Mouse (Mus musculus): Measurements from ENCODE around the gene Musk. TPM values are rescaled to one million over a fixed set of nuclear protein-coding genes. Genes with fewer than 3 reads are reported as not detected.
A peak's percentile ranks its signal among the peaks of the same experiment; 100 is the strongest.
"Not testable (repeated sequence)": the region's sequence is repeated elsewhere in the genome, so short reads cannot be mapped to it uniquely, and the experiment has no call there.

Musk gene
- 0.96 and 1.0 TPM in 2 replicates for polyA plus RNA-seq (2012; rRNA removed)

- no peak for DNase-seq (ENCODE audit: low read depth)
Observed at GRCm38 (mm10) chr4:58285687-58286086, at the start of gene Musk. Gene Musk (plus strand): TSS chr4:58285960.

GRCm38 (mm10) chr4:58240416-58240815, 45.3 kb upstream of the Musk start:
- DNase-seq (ENCODE audit: low read depth), result no peak

GRCm38 (mm10) chr4:58245544-58245943, 40.2 kb upstream of the Musk start:
- no peak for DNase-seq (ENCODE audit: low read depth)

- DNase-seq (ENCODE audit: low read depth), result no peak
Observed at GRCm38 (mm10) chr4:58252381-58252780, 33.4 kb upstream of the Musk start.

GRCm38 (mm10) chr4:58253410-58253809, 32.4 kb upstream of the Musk start:
- DNase-seq (ENCODE audit: low read depth), result no peak

- DNase-seq (ENCODE audit: low read depth), result not testable (repeated sequence)
Observed at GRCm38 (mm10) chr4:58260767-58261166, 25.0 kb upstream of the Musk start.

- DNase-seq (ENCODE audit: low read depth), result no peak
Observed at GRCm38 (mm10) chr4:58266294-58266693, 19.5 kb upstream of the Musk start.

- no peak for DNase-seq (ENCODE audit: low read depth)
Observed at GRCm38 (mm10) chr4:58268897-58269542, 16.7 kb upstream of the Musk start.

- DNase-seq (ENCODE audit: low read depth), result no peak
Observed at GRCm38 (mm10) chr4:58269961-58270360, 15.8 kb upstream of the Musk start.

- DNase-seq (ENCODE audit: low read depth), result no peak
Observed at GRCm38 (mm10) chr4:58270956-58271355, 14.8 kb upstream of the Musk start.

GRCm38 (mm10) chr4:58271504-58272162, 14.1 kb upstream of the Musk start:
- no peak for DNase-seq (ENCODE audit: low read depth)

- no peak for DNase-seq (ENCODE audit: low read depth)
Observed at GRCm38 (mm10) chr4:58275261-58275895, 10.4 kb upstream of the Musk start.

GRCm38 (mm10) chr4:58278368-58278767, 7.4 kb upstream of the Musk start:
- peak; percentile 13 for DNase-seq (ENCODE audit: low read depth)

- DNase-seq (ENCODE audit: low read depth), result no peak
Observed at GRCm38 (mm10) chr4:58280121-58280520, 5.6 kb upstream of the Musk start.

GRCm38 (mm10) chr4:58286368-58287090, 769 bp downstream of the Musk start:
- DNase-seq (ENCODE audit: low read depth), result no peak

- no peak for DNase-seq (ENCODE audit: low read depth)
Observed at GRCm38 (mm10) chr4:58288753-58289152, 3.0 kb downstream of the Musk start.

GRCm38 (mm10) chr4:58291828-58292227, 6.1 kb downstream of the Musk start:
- DNase-seq (ENCODE audit: low read depth), result no peak

- no peak for DNase-seq (ENCODE audit: low read depth)
Observed at GRCm38 (mm10) chr4:58293099-58293498, 7.3 kb downstream of the Musk start.

- no peak for DNase-seq (ENCODE audit: low read depth)
Observed at GRCm38 (mm10) chr4:58303862-58304261, 18.1 kb downstream of the Musk start.

GRCm38 (mm10) chr4:58304564-58304963, 18.8 kb downstream of the Musk start:
- no peak for DNase-seq (ENCODE audit: low read depth)

- DNase-seq (ENCODE audit: low read depth), result no peak
Observed at GRCm38 (mm10) chr4:58307421-58307820, 21.7 kb downstream of the Musk start.

- no peak for DNase-seq (ENCODE audit: low read depth)
Observed at GRCm38 (mm10) chr4:58313344-58313743, 27.6 kb downstream of the Musk start.

Data from gonadal fat pad, adult 2 months (tissue).